Mouse (Mus musculus) bone marrow macrophage, adult 2 months (primary cell): ENCODE measurements around the gene Hist1h3b. TPM values are rescaled to one million over a fixed set of nuclear protein-coding genes. Genes with fewer than 3 reads are reported as not detected.

Experiments used
- H3K27ac ChIP-seq: 2 replicates; pipeline ENCODE4 v1.5.1; 2012; ENCODE audit warnings: low read depth, low read length; ENCODE audit not compliant: insufficient read depth
- H3K4me1 ChIP-seq: 2 replicates; pipeline ENCODE4 v1.6.1; 2012; ENCODE audit warnings: low read length; ENCODE audit not compliant: control insufficient read depth, insufficient read depth
- H3K4me3 ChIP-seq: 2 replicates; pipeline ENCODE4 v1.5.1; 2012; ENCODE audit warnings: mild to moderate bottlenecking, low read length, moderate library complexity; ENCODE audit not compliant: insufficient read depth
- CTCF ChIP-seq: IDR thresholded peaks from 2 replicates; pipeline ENCODE4 v1.5.1; 2012; ENCODE audit warnings: low read depth, mild to moderate bottlenecking, low read length, moderate library complexity
- POLR2A ChIP-seq: IDR thresholded peaks from 2 replicates; pipeline ENCODE4 v1.6.1; 2012; ENCODE audit warnings: mild to moderate bottlenecking, low read depth, low read length, borderline replicate concordance
- polyA plus RNA-seq: library from polyadenylated mRNA; stranded (reverse); fragments of >200 nt; gene quantifications from 2 replicates; pipeline ENCODE4 v1.2.4, GENCODE M21; 2012; ENCODE audit not compliant: missing spikeins, insufficient read depth, insufficient read length

Gene Hist1h3b
- polyA plus RNA-seq, 1 experiment: 4.8 TPM

- TF ChIP-seq POLR2A (no peak), CTCF (no peak)
- Histone ChIP-seq H3K27ac (peak overlapping the region; percentile 72), H3K4me3 (peak overlapping the region; percentile 54), H3K4me1 (peaks cover 16% of the 10 kb centered on the region)
These were observed 7.4 kb upstream of the Hist1h3b start for GRCm38 (mm10) chr13:23744421-23745380.

GRCm38 (mm10) chr13:23745381-23746161 lies 6.5 kb upstream of the Hist1h3b start, which contains the start of gene Hist1h3c:
Hist1h3c (minus strand) TSS chr13:23745602.
- Histone ChIP-seq H3K27ac (peak within 1 kb of the TSS; percentile 100), H3K4me1 (peaks cover 20% of the 10 kb centered on the region), H3K4me3 (peak within 1 kb of the TSS; percentile 73)
- TF ChIP-seq POLR2A: no peak
- no peak for TF ChIP-seq CTCF

- peaks cover 20% of the 10 kb centered on the region for H3K4me1 ChIP-seq
- peak within 1 kb of the TSS; percentile 100 for H3K27ac ChIP-seq
- peak within 1 kb of the TSS; percentile 73 for H3K4me3 ChIP-seq
These were observed 5.6 kb upstream of the Hist1h3b start, which contains the start of gene Hist1h2bb for GRCm38 (mm10) chr13:23746201-23747080. Hist1h2bb (plus strand) TSS chr13:23746734.

GRCm38 (mm10) chr13:23747081-23747891 lies 4.8 kb upstream of the Hist1h3b start:
- TF ChIP-seq CTCF (no peak), POLR2A (no peak)
- Histone ChIP-seq H3K27ac (peak overlapping the region; percentile 100), H3K4me3 (peak overlapping the region; percentile 39; the same call in 1 of the 2 replicates), H3K4me1 (peaks cover 15% of the 10 kb centered on the region)

GRCm38 (mm10) chr13:23747892-23748288 lies 4.2 kb upstream of the Hist1h3b start:
- TF ChIP-seq POLR2A: no peak
- TF ChIP-seq CTCF: no peak
- Histone ChIP-seq H3K27ac (peak overlapping the region; percentile 100), H3K4me1 (peaks cover 15% of the 10 kb centered on the region), H3K4me3 (no peak overlapping the region)

GRCm38 (mm10) chr13:23749563-23750121 lies 2.4 kb upstream of the Hist1h3b start:
- peak overlapping the region; percentile 4; the same call in 1 of the 2 replicates for H3K27ac ChIP-seq

GRCm38 (mm10) chr13:23750839-23751477 lies 1.1 kb upstream of the Hist1h3b start, which contains the start of gene Hist1h2ab:
Hist1h2ab (plus strand) TSS chr13:23751126.
- peak within 1 kb of the TSS; percentile 96 for H3K27ac ChIP-seq
- H3K4me1 ChIP-seq: peaks cover 21% of the 10 kb centered on the region
- peak within 1 kb of the TSS; percentile 63 for H3K4me3 ChIP-seq

More at GRCm38 (mm10) chr13:23749563-23750121, 2.4 kb upstream of the Hist1h3b start:
- TF ChIP-seq CTCF (no peak), POLR2A (no peak)
- Histone ChIP-seq H3K4me1 (peaks cover 13% of the 10 kb centered on the region), H3K4me3 (no peak overlapping the region)

- no peak for TF ChIP-seq CTCF
- no peak for TF ChIP-seq POLR2A
- peak overlapping the region; percentile 63 for H3K4me3 ChIP-seq
- H3K4me1 ChIP-seq: peaks cover 21% of the 10 kb centered on the region
- H3K27ac ChIP-seq: peak overlapping the region; percentile 96
These were observed 550 bp upstream of the Hist1h3b start for GRCm38 (mm10) chr13:23751478-23751956.
